Mouse (Mus musculus) limb, embryonic 13.5 days (tissue): ENCODE measurements at regions not wholly inside any gene's neighbourhood (a gene's known extent, or its start where the extent isn't known, plus 50 kb on each side); places are given as distances from the start of the nearest gene placed in this dataset.
"Not testable (repeated sequence)": the region's sequence is repeated elsewhere in the genome, so short reads cannot be mapped to it uniquely, and the experiment has no call there.

Experiments used
- ATAC-seq: fragments of 200-750 bp; cut with Nextera tagmentation; 2 replicates; pipeline ENCODE4 v1.8.0; 2017; ENCODE audit warnings: low read depth, moderate number of reproducible peaks, moderate TSS enrichment; ENCODE audit not compliant: low FRiP score
- H3K27ac ChIP-seq: fragments of 300-500 bp; sonication (generic); 2 replicates; pipeline ENCODE4 v1.5.1; 2015; ENCODE audit warnings: inconsistent platforms, mild to moderate bottlenecking, moderate library complexity
- H3K27me3 ChIP-seq: fragments of 300-500 bp; sonication (generic); 2 replicates; pipeline ENCODE4 v1.6.1; 2015; ENCODE audit warnings: mild to moderate bottlenecking, inconsistent platforms
- H3K36me3 ChIP-seq: fragments of 300-500 bp; sonication (generic); 2 replicates; pipeline ENCODE4 v1.6.1; 2015; ENCODE audit warnings: inconsistent platforms, mild to moderate bottlenecking, moderate library complexity
- H3K4me1 ChIP-seq: fragments of 300-500 bp; sonication (generic); 2 replicates; pipeline ENCODE4 v1.6.1; 2015; ENCODE audit warnings: inconsistent platforms
- H3K4me2 ChIP-seq: fragments of 300-500 bp; sonication (generic); replicated peaks from 2 replicates; pipeline ENCODE4 v1.6.1; 2015; ENCODE audit warnings: inconsistent platforms, mild to moderate bottlenecking, moderate library complexity
- H3K4me3 ChIP-seq: fragments of 300-500 bp; sonication (generic); 2 replicates; pipeline ENCODE4 v1.5.1; 2015; ENCODE audit warnings: moderate library complexity, mild to moderate bottlenecking, inconsistent platforms
- H3K9ac ChIP-seq: fragments of 300-500 bp; sonication (generic); 2 replicates; pipeline ENCODE4 v1.6.1; 2015; ENCODE audit warnings: mild to moderate bottlenecking, inconsistent platforms
- H3K9me3 ChIP-seq: fragments of 300-500 bp; sonication (generic); 2 replicates; pipeline ENCODE4 v1.6.1; 2016; ENCODE audit warnings: inconsistent platforms
- WGBS: fragments of 180-500 bp; shearing (Covaris S2); methylation state at CpG from one replicate; pipeline ENCODE4 v1.1.7; 2015; 5-methylcytosine and 5-hydroxymethylcytosine counted together

GRCm38 (mm10) chr9:43857988-43858387 is 114.2 kb downstream of the Nectin1 start:
- Histone ChIP-seq H3K27ac (no peak overlapping the region), H3K4me3 (no peak overlapping the region), H3K9me3 (no peaks in the 10 kb centered on the region), H3K4me2 (no peak overlapping the region), H3K36me3 (no peaks in the 10 kb centered on the region), H3K4me1 (peaks cover 4% of the 10 kb centered on the region; the same call in 1 of the 2 replicates), H3K9ac (no peak overlapping the region), H3K27me3 (peaks cover 25% of the 10 kb centered on the region)
- WGBS, result 33% methylated on average over 2 of the region's 2 CpGs
- no peak for ATAC-seq

GRCm38 (mm10) chr9:43858761-43859160 is 115.0 kb downstream of the Nectin1 start:
- WGBS, result 28% methylated on average over 6 of the region's 6 CpGs

GRCm38 (mm10) chr9:43860264-43860663 is 116.5 kb downstream of the Nectin1 start:
- Histone ChIP-seq H3K9me3 (no peaks in the 10 kb centered on the region), H3K27me3 (peaks cover 48% of the 10 kb centered on the region), H3K9ac (no peak overlapping the region), H3K36me3 (no peaks in the 10 kb centered on the region), H3K27ac (no peak overlapping the region), H3K4me2 (no peak overlapping the region), H3K4me3 (no peak overlapping the region), H3K4me1 (peaks cover 12% of the 10 kb centered on the region)
- 89% methylated on average over 2 of the region's 2 CpGs for WGBS
- ATAC-seq, result no peak

More at GRCm38 (mm10) chr9:43858761-43859160, 115.0 kb downstream of the Nectin1 start:
- no peak overlapping the region for H3K4me3 ChIP-seq
- H3K4me2 ChIP-seq, result no peak overlapping the region
- no peak overlapping the region for H3K9ac ChIP-seq
- peaks cover 33% of the 10 kb centered on the region for H3K27me3 ChIP-seq
- no peaks in the 10 kb centered on the region for H3K36me3 ChIP-seq
- no peak for ATAC-seq
- no peak overlapping the region for H3K27ac ChIP-seq
- no peaks in the 10 kb centered on the region for H3K9me3 ChIP-seq
- peaks cover 7% of the 10 kb centered on the region for H3K4me1 ChIP-seq

- peaks cover 12% of the 10 kb centered on the region for H3K4me1 ChIP-seq
- H3K9ac ChIP-seq, result no peak overlapping the region
- H3K27ac ChIP-seq, result no peak overlapping the region
- H3K4me3 ChIP-seq, result no peak overlapping the region
- H3K36me3 ChIP-seq, result no peaks in the 10 kb centered on the region
- H3K9me3 ChIP-seq, result no peaks in the 10 kb centered on the region
- no peak overlapping the region for H3K4me2 ChIP-seq
- ATAC-seq, result no peak
- WGBS, result 26% methylated on average over 10 of the region's 10 CpGs
- peaks cover 55% of the 10 kb centered on the region for H3K27me3 ChIP-seq
Observed at GRCm38 (mm10) chr9:43861375-43861774, 117.6 kb downstream of the Nectin1 start.

GRCm38 (mm10) chr9:43862034-43862433 is 118.2 kb downstream of the Nectin1 start:
- not testable (repeated sequence) for ATAC-seq, H3K9ac ChIP-seq, H3K27ac ChIP-seq, H3K4me3 ChIP-seq, H3K9me3 ChIP-seq, H3K36me3 ChIP-seq
- Histone ChIP-seq H3K27me3 (peaks cover 55% of the 10 kb centered on the region), H3K4me1 (peaks cover 12% of the 10 kb centered on the region), H3K4me2 (0 out of 2 replicates have a peak overlapping the region, but pooled peaks have one; percentile 9)
- 13% methylated on average over 11 of the region's 11 CpGs for WGBS

GRCm38 (mm10) chr9:43863609-43864397 is 120.0 kb downstream of the Nectin1 start:
- H3K4me1 ChIP-seq, result peaks cover 12% of the 10 kb centered on the region
- H3K36me3 ChIP-seq, result no peaks in the 10 kb centered on the region
- no peaks in the 10 kb centered on the region for H3K9me3 ChIP-seq
- peak overlapping the region; percentile 28 for H3K4me3 ChIP-seq
- 2% methylated on average over 30 of the region's 30 CpGs for WGBS
- H3K4me2 ChIP-seq, result peak overlapping the region; percentile 54
- peaks cover 55% of the 10 kb centered on the region for H3K27me3 ChIP-seq
- ATAC-seq, result no peak
- H3K9ac ChIP-seq, result peak overlapping the region; percentile 26; the same call in 1 of the 2 replicates
- no peak overlapping the region for H3K27ac ChIP-seq

- 80% methylated on average over 12 of the region's 12 CpGs for WGBS
- no peak for ATAC-seq
- H3K9ac ChIP-seq, result no peak overlapping the region
- H3K4me3 ChIP-seq, result no peak overlapping the region
- no peaks in the 10 kb centered on the region for H3K36me3 ChIP-seq
- no peak overlapping the region for H3K4me2 ChIP-seq
- no peak overlapping the region for H3K27ac ChIP-seq
- H3K9me3 ChIP-seq, result no peaks in the 10 kb centered on the region
- H3K4me1 ChIP-seq, result peaks cover 12% of the 10 kb centered on the region
- H3K27me3 ChIP-seq, result peaks cover 50% of the 10 kb centered on the region
Observed at GRCm38 (mm10) chr9:43866802-43867201, 123.0 kb downstream of the Nectin1 start.

- Histone ChIP-seq H3K27ac (no peak overlapping the region), H3K4me3 (no peak overlapping the region), H3K9me3 (no peaks in the 10 kb centered on the region), H3K27me3 (peaks cover 29% of the 10 kb centered on the region), H3K9ac (no peak overlapping the region), H3K4me2 (no peak overlapping the region), H3K4me1 (no peaks in the 10 kb centered on the region), H3K36me3 (no peaks in the 10 kb centered on the region)
- 83% methylated on average over 2 of the region's 2 CpGs for WGBS
- ATAC-seq, result no peak
Observed at GRCm38 (mm10) chr9:43873841-43874240, 130.1 kb downstream of the Nectin1 start.

GRCm38 (mm10) chr9:43874332-43874731 is 130.5 kb downstream of the Nectin1 start:
- no peak overlapping the region for H3K4me3 ChIP-seq
- peaks cover 34% of the 10 kb centered on the region for H3K27me3 ChIP-seq
- 61% methylated on average over 5 of the region's 5 CpGs for WGBS
- ATAC-seq, result no peak
- H3K27ac ChIP-seq, result no peak overlapping the region
- H3K4me2 ChIP-seq, result no peak overlapping the region
- no peaks in the 10 kb centered on the region for H3K36me3 ChIP-seq
- H3K9ac ChIP-seq, result no peak overlapping the region
- peaks cover 3% of the 10 kb centered on the region for H3K4me1 ChIP-seq
- no peaks in the 10 kb centered on the region for H3K9me3 ChIP-seq

- Histone ChIP-seq H3K4me3 (peak overlapping the region; percentile 34), H3K4me2 (peak overlapping the region; percentile 59), H3K36me3 (no peaks in the 10 kb centered on the region), H3K27me3 (peaks cover 68% of the 10 kb centered on the region), H3K9ac (no peak overlapping the region), H3K4me1 (peaks cover 15% of the 10 kb centered on the region), H3K9me3 (no peaks in the 10 kb centered on the region), H3K27ac (no peak overlapping the region)
- ATAC-seq, result no peak
- WGBS, result 3% methylated on average over 24 of the region's 24 CpGs
Observed at GRCm38 (mm10) chr9:43879220-43879968, 135.6 kb downstream of the Nectin1 start.

- no peak for ATAC-seq
- peaks cover 74% of the 10 kb centered on the region for H3K27me3 ChIP-seq
- no peaks in the 10 kb centered on the region for H3K36me3 ChIP-seq
- no peaks in the 10 kb centered on the region for H3K9me3 ChIP-seq
- H3K9ac ChIP-seq, result 0 out of 2 replicates have a peak overlapping the region, but pooled peaks have one; percentile 31
- H3K4me2 ChIP-seq, result peak overlapping the region; percentile 59
- H3K4me3 ChIP-seq, result peak overlapping the region; percentile 34
- no peak overlapping the region for H3K27ac ChIP-seq
- WGBS, result 1% methylated on average over 26 of the region's 26 CpGs
- H3K4me1 ChIP-seq, result peaks cover 15% of the 10 kb centered on the region
Observed at GRCm38 (mm10) chr9:43879969-43880396, 136.2 kb downstream of the Nectin1 start.

GRCm38 (mm10) chr9:43893086-43893485 is 149.3 kb downstream of the Nectin1 start:
- Histone ChIP-seq H3K4me3 (no peak overlapping the region), H3K4me2 (no peak overlapping the region), H3K27me3 (peaks cover 18% of the 10 kb centered on the region), H3K36me3 (no peaks in the 10 kb centered on the region), H3K9me3 (no peaks in the 10 kb centered on the region), H3K9ac (no peak overlapping the region), H3K27ac (no peak overlapping the region), H3K4me1 (peaks cover 4% of the 10 kb centered on the region; the same call in 1 of the 2 replicates)
- no peak for ATAC-seq
- 73% methylated on average over 6 of the region's 6 CpGs for WGBS
